Mouse (Mus musculus) forelimb bud, embryonic 11.5 days (tissue): Measurements from ENCODE around the gene Olfr954.
A peak's percentile ranks its signal among the peaks of the same experiment; 100 is the strongest.

Experiments used
- DNase-seq: peaks from one replicate; pipeline ENCODE4 v3.0.0-alpha.2; 2012; ENCODE audit warnings: low read depth, low spot score

Gene Olfr954

GRCm38 (mm10) chr9:39456401-39456800 lies at the start of gene Olfr954:
Gene Olfr954 (plus strand): TSS chr9:39456701.
- no peak for DNase-seq

- DNase-seq, result no peak
These were observed 29.5 kb upstream of the Olfr954 start, which contains the start of gene Olfr952 for GRCm38 (mm10) chr9:39427048-39427447. Gene Olfr952 (minus strand): TSS chr9:39427148.

- DNase-seq, result no peak
These were observed 15.3 kb downstream of the Olfr954 start, which contains the start of gene Olfr955 for GRCm38 (mm10) chr9:39471844-39472243. Gene Olfr955 (minus strand): TSS chr9:39471944.

- DNase-seq, result no peak
These were observed 37.4 kb downstream of the Olfr954 start, which contains the start of gene Olfr44 for GRCm38 (mm10) chr9:39493895-39494294. Gene Olfr44 (minus strand): TSS chr9:39493995.

GRCm38 (mm10) chr9:39508998-39509397 lies 52.5 kb downstream of the Olfr954 start:
- DNase-seq, result peak; percentile 52

- DNase-seq, result no peak
These were observed 52.9 kb downstream of the Olfr954 start for GRCm38 (mm10) chr9:39509412-39509811.
